Mouse (Mus musculus) heart, embryonic 15.5 days (tissue): ENCODE results near the gene Ugt1a10. TPM values are rescaled to one million over a fixed set of nuclear protein-coding genes. Genes with fewer than 3 reads are reported as not detected.
A peak's percentile ranks its signal among the peaks of the same experiment; 100 is the strongest.

ENCODE experiments used
- ATAC-seq: fragments of 200-750 bp; cut with Nextera tagmentation; replicated peaks from 2 replicates; pipeline ENCODE4 v1.8.0; 2017; ENCODE audit warnings: low read depth, moderate TSS enrichment; ENCODE audit not compliant: insufficient number of reproducible peaks, insufficient read depth, low FRiP score
- H3K27ac ChIP-seq: fragments of 300-500 bp; sonication (generic); 2 replicates; pipeline ENCODE4 v1.5.1; 2015; ENCODE audit warnings: mild to moderate bottlenecking, inconsistent platforms
- H3K27me3 ChIP-seq: fragments of 300-500 bp; sonication (generic); 2 replicates; pipeline ENCODE4 v1.6.1; 2015; ENCODE audit warnings: inconsistent platforms
- H3K36me3 ChIP-seq: fragments of 300-500 bp; sonication (generic); 2 replicates; pipeline ENCODE4 v1.6.1; 2015; ENCODE audit warnings: mild to moderate bottlenecking, inconsistent platforms
- H3K4me1 ChIP-seq: fragments of 300-500 bp; sonication (generic); replicated peaks from 2 replicates; pipeline ENCODE4 v1.6.1; 2015; ENCODE audit warnings: inconsistent platforms
- H3K4me2 ChIP-seq: fragments of 300-500 bp; sonication (generic); 2 replicates; pipeline ENCODE4 v1.6.1; 2015; ENCODE audit warnings: inconsistent platforms, mild to moderate bottlenecking, moderate library complexity
- H3K4me3 ChIP-seq: fragments of 300-500 bp; sonication (generic); 2 replicates; pipeline ENCODE4 v1.5.1; 2015; ENCODE audit warnings: mild to moderate bottlenecking, inconsistent platforms
- H3K9ac ChIP-seq: fragments of 300-500 bp; sonication (generic); 2 replicates; pipeline ENCODE4 v1.6.1; 2015; ENCODE audit warnings: mild to moderate bottlenecking, inconsistent platforms
- H3K9me3 ChIP-seq: fragments of 300-500 bp; sonication (generic); replicated peaks from 2 replicates; pipeline ENCODE4 v1.6.1; 2016; ENCODE audit warnings: inconsistent platforms
- WGBS: fragments of 180-500 bp; shearing (Covaris S2); methylation state at CpG from one replicate; pipeline ENCODE4 v1.1.7; 2015; ENCODE audit warnings: mixed read lengths; 5-methylcytosine and 5-hydroxymethylcytosine counted together
- polyA plus RNA-seq: library from polyadenylated mRNA; unstranded; fragments of >200 nt; fragmentation: Nextera tagmentation; extraction: Ambion mirVana; gene quantifications from 2 replicates; pipeline ENCODE4 v1.2.1, GENCODE M21; 2015

The Ugt1a10 gene
- polyA plus RNA-seq, 1 experiment from 2014 or later: not detected

DNA sequence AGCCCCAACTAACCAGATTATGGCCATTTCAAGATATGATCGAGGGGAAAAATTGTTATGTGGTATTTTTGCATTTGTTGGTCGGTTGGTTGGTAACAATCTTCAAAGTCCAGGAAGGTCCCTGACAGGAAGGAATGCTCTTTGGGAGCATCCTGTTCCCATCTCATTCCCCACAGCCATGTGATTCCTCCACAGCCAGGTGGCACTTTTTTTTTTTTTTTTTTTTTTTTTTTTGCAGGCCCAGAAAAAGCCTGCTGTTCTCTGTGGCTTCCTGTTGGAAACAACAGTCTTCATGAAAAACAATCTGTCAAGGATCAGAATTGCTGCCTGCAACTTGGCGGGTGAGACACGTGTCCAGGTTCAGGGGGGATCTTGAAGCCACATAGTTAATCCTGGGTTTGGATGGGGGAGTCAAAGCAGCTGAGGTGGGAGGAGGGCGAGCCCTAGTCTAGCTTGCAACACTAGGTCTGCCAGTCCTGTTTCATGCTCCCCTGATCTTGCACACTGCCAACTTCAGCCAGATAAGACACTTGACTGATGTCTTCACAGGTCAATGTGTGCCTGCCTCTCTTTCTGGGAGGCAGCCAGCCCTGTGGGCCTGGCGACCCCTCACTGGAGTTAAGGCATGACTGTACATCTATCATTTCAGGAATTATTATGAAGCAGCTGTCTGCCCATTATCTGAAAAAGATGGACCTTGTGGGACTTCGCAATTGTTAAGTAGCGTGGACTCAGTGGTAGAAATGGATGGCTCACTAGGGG lies 203.9 kb downstream of the Ugt1a10 start:
- 58% methylated on average over 8 of the region's 8 CpGs for WGBS
- no peak overlapping the region for H3K4me3 ChIP-seq
- H3K9ac ChIP-seq: no peak overlapping the region
- H3K36me3 ChIP-seq: peaks cover 31% of the 10 kb centered on the region
- ATAC-seq: 0 out of 2 replicates have a peak, but pooled peaks have one; percentile 0
- H3K27me3 ChIP-seq: no peaks in the 10 kb centered on the region
- H3K4me1 ChIP-seq: peaks cover 23% of the 10 kb centered on the region
- H3K4me2 ChIP-seq: no peak overlapping the region
- H3K9me3 ChIP-seq: 0 out of 2 replicates have a peak, but pooled peaks cover 3% of the 10 kb centered on the region
- H3K27ac ChIP-seq: no peak overlapping the region

DNA sequence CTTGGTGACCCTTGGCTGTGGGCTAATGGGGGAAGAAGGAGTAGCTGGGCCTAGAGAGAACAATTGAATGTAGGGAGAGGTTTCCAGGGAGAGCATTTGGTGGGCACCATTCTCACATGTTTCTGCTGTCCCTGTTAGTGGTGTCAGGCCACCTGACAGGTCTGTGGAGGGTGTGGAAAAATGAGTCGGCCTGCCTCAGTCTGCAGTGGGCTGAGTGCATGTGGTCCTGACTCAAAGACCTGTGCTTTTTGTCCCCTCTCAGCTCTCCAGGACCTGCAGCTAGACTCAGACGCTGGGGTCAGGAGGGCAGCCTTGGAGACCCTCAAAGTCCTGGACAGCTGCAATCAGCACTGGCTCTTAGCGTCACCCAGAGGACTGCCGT lies 204.4 kb downstream of the Ugt1a10 start:
- Histone ChIP-seq H3K27me3 (no peaks in the 10 kb centered on the region), H3K9ac (no peak overlapping the region), H3K9me3 (0 out of 2 replicates have a peak, but pooled peaks cover 3% of the 10 kb centered on the region), H3K4me1 (peaks cover 23% of the 10 kb centered on the region), H3K27ac (no peak overlapping the region), H3K36me3 (peaks cover 37% of the 10 kb centered on the region), H3K4me3 (no peak overlapping the region), H3K4me2 (no peak overlapping the region)
- ATAC-seq: no peak
- WGBS: 69% methylated on average over 4 of the region's 4 CpGs

DNA sequence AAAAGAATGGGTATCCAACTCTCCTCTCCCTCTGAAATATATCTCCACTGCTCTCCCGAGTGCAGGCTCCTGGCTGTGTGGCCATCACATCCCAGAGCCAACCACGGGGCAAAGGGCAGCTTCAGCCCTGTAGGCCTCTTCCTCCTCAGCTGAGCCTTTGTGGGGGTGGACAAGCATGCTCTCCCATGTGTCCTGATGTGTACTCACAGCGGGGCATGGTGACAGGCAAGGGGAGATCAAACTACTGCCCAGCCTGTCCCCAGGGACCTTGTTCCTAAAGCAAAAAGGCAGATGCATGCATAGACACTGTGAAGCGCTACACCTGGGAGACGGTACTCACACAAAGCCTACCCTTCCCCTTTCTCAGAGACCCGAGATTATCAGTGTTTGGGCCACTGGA lies 204.9 kb downstream of the Ugt1a10 start:
- Histone ChIP-seq H3K4me3 (no peak overlapping the region), H3K4me1 (peaks cover 23% of the 10 kb centered on the region), H3K9me3 (0 out of 2 replicates have a peak, but pooled peaks cover 3% of the 10 kb centered on the region), H3K27me3 (no peaks in the 10 kb centered on the region), H3K9ac (no peak overlapping the region), H3K27ac (no peak overlapping the region), H3K4me2 (no peak overlapping the region), H3K36me3 (peaks cover 42% of the 10 kb centered on the region)
- ATAC-seq: no peak
- WGBS: 70% methylated on average over 6 of the region's 6 CpGs

DNA sequence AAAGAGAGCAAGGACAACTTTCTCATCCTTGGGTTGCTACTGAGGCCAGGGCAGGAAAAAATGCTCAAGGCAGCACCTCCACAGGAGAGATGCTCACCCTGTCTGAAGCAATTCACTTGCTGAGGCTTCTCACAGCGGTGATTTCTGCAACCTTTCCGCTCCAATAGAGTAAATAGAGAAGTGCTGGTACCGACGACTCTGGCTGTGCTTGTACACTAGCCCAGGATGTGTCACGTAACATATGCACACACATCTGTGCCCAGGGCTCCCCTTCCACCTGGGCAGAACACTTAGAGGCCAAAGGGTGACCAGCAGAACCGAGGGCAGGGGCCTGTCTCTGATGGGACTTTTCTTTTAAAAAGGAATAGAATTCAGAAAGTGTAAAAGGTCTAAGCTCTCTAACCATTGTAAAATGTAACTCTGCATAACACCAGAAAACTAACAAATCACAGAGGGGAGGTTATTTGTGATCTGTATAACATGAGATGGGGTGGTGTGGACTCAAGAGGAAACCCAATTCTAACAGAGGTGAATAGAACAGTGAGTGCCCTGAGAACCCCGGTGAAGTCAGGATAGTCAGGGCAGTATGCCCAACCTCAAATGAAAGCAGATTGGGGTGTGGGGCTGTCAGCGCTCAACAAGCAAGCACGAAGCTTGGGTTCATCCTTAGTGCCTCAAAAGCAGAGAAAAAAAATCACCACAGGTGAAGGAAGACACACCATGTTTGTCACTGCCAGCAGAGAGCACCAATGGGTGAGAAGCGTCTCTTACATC lies 205.6 kb downstream of the Ugt1a10 start:
- peaks cover 23% of the 10 kb centered on the region for H3K4me1 ChIP-seq
- 82% methylated on average over 10 of the region's 10 CpGs for WGBS

DNA sequence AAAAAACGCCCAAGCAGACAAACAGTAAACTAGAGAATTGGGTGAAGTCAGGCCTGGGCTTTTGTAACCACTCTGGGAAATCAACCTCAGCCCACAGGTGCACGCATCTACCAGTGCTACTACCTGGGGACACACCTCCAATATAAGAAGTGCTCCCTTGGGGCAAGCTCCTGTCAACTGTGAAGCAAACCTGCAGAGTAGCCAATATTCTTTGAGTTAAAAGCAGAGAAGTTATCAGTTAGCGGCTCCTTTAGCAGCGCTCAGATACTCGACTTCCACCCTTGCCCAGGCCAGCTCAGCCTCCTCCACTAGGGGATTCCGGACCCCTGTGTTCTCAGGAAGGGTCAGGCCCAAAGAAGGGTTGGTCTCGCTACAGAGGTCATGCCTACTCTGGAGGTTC lies 206.5 kb downstream of the Ugt1a10 start:
- Histone ChIP-seq H3K9ac (no peak overlapping the region), H3K4me1 (peaks cover 23% of the 10 kb centered on the region), H3K27ac (no peak overlapping the region), H3K9me3 (no peaks in the 10 kb centered on the region), H3K4me2 (no peak overlapping the region), H3K27me3 (no peaks in the 10 kb centered on the region), H3K4me3 (no peak overlapping the region), H3K36me3 (peaks cover 58% of the 10 kb centered on the region)
- no peak for ATAC-seq
- 79% methylated on average over 7 of the region's 7 CpGs for WGBS

More for the DNA sequence above, 205.6 kb downstream of the Ugt1a10 start:
- Histone ChIP-seq H3K36me3 (peaks cover 49% of the 10 kb centered on the region), H3K4me3 (no peak overlapping the region), H3K4me2 (no peak overlapping the region), H3K9me3 (0 out of 2 replicates have a peak, but pooled peaks cover 3% of the 10 kb centered on the region), H3K9ac (no peak overlapping the region), H3K27ac (no peak overlapping the region), H3K27me3 (no peaks in the 10 kb centered on the region)
- no peak for ATAC-seq

DNA sequence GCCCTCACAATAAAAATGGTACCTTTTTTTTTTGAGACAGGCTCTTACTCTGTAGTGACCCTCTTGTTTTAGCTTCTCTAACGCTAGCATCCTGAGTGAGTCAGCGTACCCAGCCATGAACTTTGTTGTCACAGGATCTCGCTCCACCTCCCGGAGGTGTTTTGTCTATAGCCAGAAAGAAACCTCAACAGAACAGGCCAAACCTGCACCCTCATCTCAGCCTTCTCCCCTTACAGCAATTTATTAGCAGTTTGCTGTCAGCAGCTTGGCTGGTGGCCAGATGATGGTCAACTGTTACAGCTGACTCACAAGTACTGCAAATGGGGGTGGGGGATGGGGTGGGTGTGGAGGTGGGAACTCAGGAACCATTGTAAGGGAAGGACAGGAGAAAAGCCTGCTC lies 207.1 kb downstream of the Ugt1a10 start:
- peaks cover 63% of the 10 kb centered on the region for H3K36me3 ChIP-seq
- no peak; the same call in 1 of the 2 replicates for ATAC-seq
- no peak overlapping the region for H3K4me3 ChIP-seq
- no peak overlapping the region for H3K27ac ChIP-seq
- no peaks in the 10 kb centered on the region for H3K9me3 ChIP-seq
- no peak overlapping the region for H3K4me2 ChIP-seq
- H3K9ac ChIP-seq: no peak overlapping the region
- H3K27me3 ChIP-seq: no peaks in the 10 kb centered on the region
- peaks cover 23% of the 10 kb centered on the region for H3K4me1 ChIP-seq
- WGBS: 64% methylated on average over 4 of the region's 4 CpGs

DNA sequence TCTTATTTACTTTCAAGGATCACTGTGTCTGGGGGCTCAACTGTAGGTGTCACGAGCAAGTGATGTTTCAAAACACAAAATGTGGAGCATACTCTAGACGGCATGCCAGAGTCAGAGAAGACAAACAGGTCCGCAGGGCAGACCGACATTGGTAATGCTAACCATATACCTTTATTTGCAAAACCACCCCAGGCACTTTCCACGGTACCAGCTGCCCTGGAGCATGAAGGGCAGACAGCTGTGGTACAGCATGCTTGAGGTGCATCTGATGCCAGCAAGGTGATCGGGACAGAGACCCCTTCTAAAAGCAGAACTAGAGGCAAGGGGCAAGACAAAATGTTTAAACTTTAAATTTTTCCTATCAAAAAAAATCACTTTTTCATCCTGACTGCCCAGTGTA lies 207.8 kb downstream of the Ugt1a10 start:
- no peak overlapping the region for H3K4me3 ChIP-seq
- no peaks in the 10 kb centered on the region for H3K9me3 ChIP-seq
- H3K27me3 ChIP-seq: no peaks in the 10 kb centered on the region
- H3K27ac ChIP-seq: no peak overlapping the region
- H3K4me2 ChIP-seq: no peak overlapping the region
- H3K9ac ChIP-seq: no peak overlapping the region
- H3K36me3 ChIP-seq: peaks cover 70% of the 10 kb centered on the region
- no peak for ATAC-seq
- peaks cover 23% of the 10 kb centered on the region for H3K4me1 ChIP-seq
- WGBS: 73% methylated on average over 6 of the region's 6 CpGs

DNA sequence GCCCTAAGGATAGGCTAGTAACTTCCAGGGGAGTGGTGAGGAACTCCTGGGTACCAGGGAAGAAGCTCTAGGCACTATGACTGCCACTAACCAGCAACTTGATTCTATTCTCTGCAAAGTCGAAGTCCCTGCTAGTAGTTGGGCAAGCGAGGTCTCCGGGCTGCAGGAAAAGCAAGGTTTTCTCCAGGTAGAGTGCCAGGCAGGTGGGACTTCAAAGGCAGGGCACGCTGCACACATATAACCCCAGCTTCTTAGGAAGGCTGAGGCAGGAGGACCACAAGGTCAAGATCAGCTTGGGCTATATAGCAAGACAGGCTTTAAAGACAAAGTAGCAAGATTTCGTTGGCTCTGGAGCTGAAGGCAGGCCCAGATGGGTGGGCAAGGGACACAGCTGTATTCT lies 208.6 kb downstream of the Ugt1a10 start:
- no peak for ATAC-seq
- 88% methylated on average over 5 of the region's 5 CpGs for WGBS
- no peak overlapping the region for H3K4me2 ChIP-seq

DNA sequence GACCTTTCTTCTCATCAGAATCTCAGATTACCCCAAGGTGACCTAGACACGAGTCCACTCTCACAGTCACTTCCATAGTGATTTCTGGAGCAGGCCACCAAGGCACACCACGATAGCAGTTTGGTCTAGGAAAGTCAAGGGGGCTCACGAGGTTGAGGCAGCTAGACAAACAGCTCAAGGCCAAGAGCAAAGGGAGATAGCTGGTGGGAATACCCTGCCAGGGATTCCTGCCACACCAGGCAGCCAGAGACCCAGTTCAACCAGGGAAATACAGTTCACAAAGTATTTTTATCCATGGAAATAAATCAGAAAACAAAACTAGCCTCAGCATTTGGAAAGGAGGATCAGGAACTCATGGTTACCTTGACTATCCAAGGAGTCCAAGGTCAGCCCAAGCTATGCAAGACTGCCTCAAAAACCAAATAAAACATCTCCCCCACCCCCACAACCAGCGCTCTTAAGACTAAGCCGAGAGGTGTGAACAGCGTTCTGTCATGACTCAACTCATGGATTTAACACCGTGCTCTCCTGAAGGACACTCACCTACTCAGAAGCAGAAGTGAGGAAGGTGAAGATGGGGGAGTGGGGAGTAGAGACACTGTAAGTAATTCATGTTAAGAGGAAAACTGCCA lies 209.2 kb downstream of the Ugt1a10 start:
- peaks cover 84% of the 10 kb centered on the region for H3K36me3 ChIP-seq
- peaks cover 18% of the 10 kb centered on the region for H3K4me1 ChIP-seq
- H3K9ac ChIP-seq: no peak overlapping the region
- H3K27ac ChIP-seq: no peak overlapping the region
- no peak overlapping the region for H3K4me3 ChIP-seq
- H3K9me3 ChIP-seq: no peaks in the 10 kb centered on the region
- no peak for ATAC-seq
- 74% methylated on average over 7 of the region's 7 CpGs for WGBS
- H3K27me3 ChIP-seq: no peaks in the 10 kb centered on the region
- H3K4me2 ChIP-seq: no peak overlapping the region

More for the DNA sequence above, 208.6 kb downstream of the Ugt1a10 start:
- peaks cover 79% of the 10 kb centered on the region for H3K36me3 ChIP-seq
- no peaks in the 10 kb centered on the region for H3K27me3 ChIP-seq
- no peak overlapping the region for H3K9ac ChIP-seq
- no peaks in the 10 kb centered on the region for H3K9me3 ChIP-seq
- no peak overlapping the region for H3K4me3 ChIP-seq
- peaks cover 23% of the 10 kb centered on the region for H3K4me1 ChIP-seq
- no peak overlapping the region for H3K27ac ChIP-seq

DNA sequence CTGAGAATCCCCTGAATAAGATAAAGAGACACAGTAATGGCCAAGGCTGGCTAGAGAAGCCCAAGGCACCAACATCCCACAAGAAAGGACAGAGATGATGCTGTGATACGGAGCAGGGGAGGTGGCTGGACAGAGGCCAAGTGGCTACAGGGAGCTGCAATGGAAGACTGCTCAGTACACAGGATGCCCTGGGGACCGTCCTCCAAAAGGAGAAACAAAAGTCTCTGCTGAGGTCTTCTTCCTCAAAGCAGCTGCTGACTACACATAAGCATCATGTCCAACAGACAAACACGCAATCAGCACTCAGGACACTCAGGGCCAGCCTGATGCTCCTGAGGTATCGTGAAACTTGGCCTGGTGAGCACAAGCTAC lies 209.7 kb downstream of the Ugt1a10 start:
- peaks cover 13% of the 10 kb centered on the region for H3K4me1 ChIP-seq
- H3K9ac ChIP-seq: no peak overlapping the region
- H3K27ac ChIP-seq: no peak overlapping the region
- H3K36me3 ChIP-seq: peaks cover 89% of the 10 kb centered on the region
- H3K4me3 ChIP-seq: no peak overlapping the region
- 71% methylated on average over 4 of the region's 4 CpGs for WGBS
- no peaks in the 10 kb centered on the region for H3K27me3 ChIP-seq
- ATAC-seq: no peak
- H3K4me2 ChIP-seq: no peak overlapping the region
- H3K9me3 ChIP-seq: no peaks in the 10 kb centered on the region

DNA sequence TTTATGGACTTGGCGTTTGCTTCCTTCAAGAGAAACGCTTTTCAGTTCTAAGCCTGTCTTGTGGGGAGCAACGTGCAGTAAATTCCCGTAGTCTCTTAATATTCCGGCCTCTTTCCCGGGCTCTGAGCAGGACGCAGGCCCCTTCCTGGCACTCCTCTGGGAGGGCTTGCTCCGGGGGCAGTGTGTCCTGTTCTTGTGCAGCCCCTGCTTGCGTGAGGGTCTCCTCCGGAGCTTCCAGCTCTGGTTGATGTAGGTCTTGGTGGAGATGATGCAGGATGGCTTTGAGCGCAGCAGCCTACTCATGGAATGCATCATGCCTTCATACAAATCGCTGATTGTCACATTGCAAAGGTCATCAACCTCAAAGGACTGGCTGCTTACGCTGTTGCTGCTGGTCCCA lies 210.9 kb downstream of the Ugt1a10 start:
- no peaks in the 10 kb centered on the region for H3K9me3 ChIP-seq
- WGBS: 88% methylated on average over 13 of the region's 13 CpGs
- H3K27ac ChIP-seq: no peak overlapping the region
- peaks cover 85% of the 10 kb centered on the region for H3K36me3 ChIP-seq
- H3K27me3 ChIP-seq: no peaks in the 10 kb centered on the region
- peaks cover 8% of the 10 kb centered on the region for H3K4me1 ChIP-seq
- H3K4me3 ChIP-seq: no peak overlapping the region
- H3K9ac ChIP-seq: no peak overlapping the region
- ATAC-seq: no peak
- H3K4me2 ChIP-seq: no peak overlapping the region
